Mouse (Mus musculus) kidney, postnatal 4 days (tissue): ENCODE measurements around the gene Chaf1b.

ENCODE experiments used
- DNase-seq, 2 experiments: peaks; one replicate each; pipeline ENCODE4 v3.0.0; 2021; ENCODE audit warnings: mixed read lengths in 2 of 2

Gene Chaf1b

DNA sequence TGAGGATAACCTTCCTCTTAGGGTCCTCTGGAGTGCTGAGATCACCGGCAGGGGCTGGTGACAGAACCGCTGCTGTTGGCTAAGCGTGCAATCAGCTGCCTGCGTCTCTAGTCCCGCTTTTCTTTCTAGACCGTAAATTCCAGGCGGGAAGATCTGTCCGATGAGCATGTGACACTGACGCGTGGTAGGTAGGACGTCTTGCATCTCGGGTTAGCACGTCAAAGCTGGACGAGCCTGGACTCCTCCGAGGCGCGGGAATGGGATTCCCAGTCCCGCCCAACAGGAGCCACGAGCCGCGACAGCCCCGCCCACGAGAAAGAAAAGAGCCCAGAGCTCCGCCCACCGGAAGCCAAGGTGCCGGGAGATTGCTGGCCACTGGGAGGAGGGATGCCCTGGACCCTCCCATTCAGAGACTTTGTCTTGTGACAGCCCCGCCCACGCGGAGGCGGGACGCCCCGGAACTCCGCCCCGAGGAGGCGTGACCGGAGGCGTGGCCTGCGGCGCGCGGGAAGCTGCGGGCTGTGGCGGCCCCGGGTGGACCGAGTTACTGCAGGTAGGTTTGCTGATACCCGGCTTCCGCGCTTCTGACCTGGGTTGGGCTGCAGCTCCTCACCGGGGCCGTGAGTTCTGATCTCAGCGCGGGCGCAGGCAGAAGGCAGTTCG is at the start of gene Chaf1b:
TSS of gene Chaf1b (plus strand) at position 479 of the 663 bp plus-strand sequence.
- peak; percentile 99 for DNase-seq

DNA sequence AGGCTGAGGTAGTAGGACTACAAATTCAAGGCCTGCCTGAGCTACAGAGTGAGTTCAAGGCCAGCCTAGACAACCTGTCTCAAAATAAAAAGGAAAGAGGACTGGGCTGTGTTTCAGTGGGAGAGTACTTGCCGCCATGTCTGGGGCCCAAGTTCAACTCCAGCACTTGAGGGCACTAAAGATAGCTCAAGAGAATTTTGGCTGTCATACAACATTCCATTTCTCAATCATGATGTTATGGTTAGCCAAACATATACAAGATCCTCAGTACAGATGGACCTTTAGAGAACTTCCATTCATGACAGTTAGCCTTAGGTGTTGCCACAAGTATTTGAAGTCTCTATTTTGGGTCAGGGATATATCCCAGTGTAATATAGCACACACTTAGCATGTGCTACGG is 49.6 kb upstream of the Chaf1b start:
- no peak for DNase-seq

DNA sequence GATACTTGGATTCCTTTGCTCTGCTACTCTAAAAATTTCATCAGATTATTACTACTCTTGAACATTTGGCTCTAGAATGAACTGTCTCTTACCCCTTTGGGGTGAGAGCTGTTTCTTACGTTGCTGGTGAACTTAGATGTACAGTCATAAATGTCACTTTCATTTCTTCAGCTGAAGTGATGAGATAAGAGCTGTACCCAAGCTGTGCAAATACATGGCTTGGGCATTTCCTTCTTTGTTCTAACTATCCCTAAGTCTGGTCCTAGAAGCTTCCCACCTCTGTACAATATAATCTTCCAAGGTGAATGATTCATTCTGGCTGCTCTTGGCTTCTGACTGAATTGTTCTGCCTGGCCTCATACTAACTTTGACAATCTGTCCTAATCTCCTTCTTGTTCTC is 44.7 kb upstream of the Chaf1b start:
- no peak for DNase-seq

DNA sequence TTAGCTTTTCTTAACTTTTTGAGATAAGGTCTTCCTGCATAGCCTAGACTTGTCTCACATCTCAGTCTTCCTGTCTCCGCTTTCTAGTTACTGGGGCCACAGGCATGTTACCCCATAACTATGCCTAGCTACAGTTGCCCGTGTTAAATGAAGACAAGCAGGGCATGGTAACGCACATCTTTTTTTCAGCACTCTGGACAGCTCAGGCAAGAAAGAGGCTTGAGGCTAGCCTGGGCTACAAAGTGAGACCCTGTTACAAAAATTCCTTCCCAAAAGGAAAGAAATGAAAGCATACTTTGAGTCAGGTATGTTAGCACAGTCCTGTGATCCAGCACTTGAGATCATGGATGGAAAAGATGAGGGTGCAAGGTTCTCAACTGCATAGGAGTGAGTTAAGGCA is 33.2 kb upstream of the Chaf1b start:
- DNase-seq: no peak

DNA sequence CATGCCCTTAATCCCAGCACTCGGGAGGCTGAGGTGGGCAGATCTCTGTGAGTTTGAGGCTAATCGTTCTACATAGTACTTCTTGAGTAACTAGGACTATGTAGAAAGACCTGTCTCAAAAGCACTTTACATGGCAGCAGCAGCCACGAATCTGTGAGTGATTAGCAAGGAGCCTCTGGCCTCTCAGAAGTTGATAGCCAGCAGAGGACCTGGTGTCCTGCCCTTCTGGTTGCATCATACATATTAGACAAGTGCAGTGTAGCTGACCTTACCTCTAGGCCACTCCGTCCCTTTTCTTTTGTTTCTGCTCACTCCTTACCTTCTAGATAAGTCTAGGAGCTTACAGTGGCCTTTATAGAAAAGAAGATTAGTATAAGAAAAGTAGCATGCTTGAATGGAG is 23.7 kb upstream of the Chaf1b start:
- DNase-seq: no peak

DNA sequence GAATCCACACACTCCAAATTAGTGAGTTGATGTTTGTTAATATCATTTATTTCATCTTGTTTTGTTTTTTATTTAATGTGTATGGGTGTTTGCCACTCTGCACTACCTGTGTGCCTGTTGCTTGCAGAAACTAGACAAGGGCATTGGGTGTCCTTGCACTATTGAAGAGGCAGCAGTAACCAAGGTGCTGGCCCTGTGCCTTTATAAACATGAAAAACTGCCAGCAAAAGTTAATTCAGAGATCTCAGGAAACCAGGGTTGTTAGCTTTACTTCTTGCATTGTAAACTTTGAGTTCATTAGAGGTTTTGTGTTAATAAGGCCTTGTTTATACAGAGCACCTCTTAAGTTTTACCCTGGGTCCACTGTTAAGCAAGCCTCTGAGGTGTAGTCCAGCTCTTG is 23.0 kb upstream of the Chaf1b start:
- DNase-seq: no peak

DNA sequence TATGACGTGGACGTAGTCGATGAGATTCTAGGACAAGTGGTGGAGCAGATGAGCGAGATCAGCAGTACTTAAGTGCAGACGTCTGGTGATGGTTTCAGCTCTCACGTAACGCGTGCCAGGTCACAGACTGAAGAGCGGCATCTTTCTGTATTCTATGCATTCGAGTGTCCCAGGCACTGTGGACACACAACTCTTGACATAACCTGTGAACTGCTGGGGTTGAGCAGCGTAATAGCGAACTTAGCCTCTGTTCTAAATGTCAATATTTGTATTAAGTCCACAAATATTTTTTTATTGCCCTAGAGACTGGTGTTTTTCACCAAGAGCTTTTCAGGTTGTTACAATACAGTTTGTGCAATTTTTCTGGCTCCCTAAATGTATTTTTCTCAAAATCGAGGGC is 8.9 kb upstream of the Chaf1b start:
- DNase-seq: no peak

DNA sequence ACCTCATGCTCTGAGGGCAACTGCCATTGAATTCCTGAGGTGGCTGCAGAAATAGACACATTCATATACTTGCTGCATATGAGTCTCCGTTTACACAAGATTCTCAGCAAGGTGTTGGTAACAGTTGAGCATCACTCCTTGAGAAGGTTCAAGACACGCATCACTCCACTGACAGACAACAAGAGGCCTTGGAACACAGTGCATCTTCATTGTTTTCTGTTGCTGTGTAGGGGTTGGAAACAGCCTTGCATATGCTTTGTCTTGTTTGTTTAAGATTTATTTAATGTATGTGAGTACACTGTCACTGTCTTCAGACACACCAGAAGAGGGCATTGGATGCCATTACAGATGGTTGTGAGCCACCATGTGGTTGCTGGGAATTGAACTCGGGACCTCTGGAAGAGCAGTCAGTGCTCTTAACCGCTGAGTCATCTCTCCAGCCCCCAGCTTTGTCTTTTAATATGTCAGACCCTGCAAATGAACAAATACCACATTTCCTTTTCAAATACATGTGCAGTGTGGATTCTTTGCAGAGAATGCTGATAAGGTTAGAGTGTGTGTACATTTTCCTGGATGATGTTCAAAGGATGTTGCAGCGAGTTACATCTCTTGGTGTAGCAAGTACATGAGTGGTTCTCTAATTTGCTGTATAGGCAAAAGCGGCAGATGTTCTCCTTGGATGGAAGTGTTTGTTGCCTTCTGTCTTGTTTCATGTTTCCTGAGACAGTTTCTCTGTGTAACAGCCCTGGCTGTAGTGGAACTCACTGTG is 5.9 kb upstream of the Chaf1b start:
- no peak for DNase-seq

DNA sequence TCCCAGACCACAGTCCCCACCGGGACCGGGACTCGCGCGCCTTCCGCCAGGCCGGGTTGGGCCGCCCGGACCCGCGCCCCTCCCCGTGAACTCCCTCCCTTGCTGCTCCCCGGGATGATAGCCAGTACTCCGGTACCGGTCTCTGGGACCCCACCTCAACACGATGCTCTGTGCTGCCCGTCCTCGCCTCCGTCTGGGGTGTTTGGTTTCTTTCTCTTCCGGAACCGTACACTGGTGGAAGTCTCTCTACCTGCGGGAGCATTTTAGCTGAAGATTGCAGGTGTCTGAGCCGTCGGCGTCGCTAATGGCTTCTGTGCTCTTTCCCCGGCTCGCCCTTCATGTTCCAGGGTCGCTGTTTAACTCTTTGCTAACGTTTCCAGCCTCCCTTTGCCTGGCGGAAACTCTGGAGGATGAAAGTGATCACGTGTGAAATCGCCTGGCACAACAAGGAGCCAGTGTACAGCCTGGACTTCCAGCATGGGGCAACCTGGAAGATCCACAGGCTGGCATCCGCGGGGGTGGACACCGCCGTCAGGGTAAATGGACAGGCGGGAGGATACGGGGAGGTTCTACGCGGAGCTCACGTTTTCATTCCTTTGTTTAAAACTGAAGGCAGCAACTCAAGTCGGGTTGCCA is 503 bp downstream of the Chaf1b start:
- peak; percentile 47 to 66 for DNase-seq

DNA sequence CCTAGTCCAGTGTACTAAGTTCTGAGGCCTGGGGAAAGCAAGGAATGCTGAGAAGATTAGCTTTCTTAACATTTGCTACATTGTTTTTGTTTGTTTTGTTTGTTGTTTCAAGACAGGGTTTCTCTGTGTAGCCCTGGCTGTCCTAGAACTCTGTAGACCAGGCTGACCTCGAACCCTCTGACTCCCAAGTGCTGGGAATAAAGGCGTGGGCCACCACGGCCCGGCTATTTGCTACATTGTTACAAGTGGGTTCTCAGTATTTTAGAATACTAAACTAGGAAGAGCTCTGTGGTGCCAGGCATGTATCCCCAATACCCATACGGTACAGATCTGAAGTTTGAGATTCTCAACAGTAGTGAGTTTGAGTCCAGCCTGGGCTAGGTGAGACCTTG is 1.0 kb downstream of the Chaf1b start:
- DNase-seq: no peak

DNA sequence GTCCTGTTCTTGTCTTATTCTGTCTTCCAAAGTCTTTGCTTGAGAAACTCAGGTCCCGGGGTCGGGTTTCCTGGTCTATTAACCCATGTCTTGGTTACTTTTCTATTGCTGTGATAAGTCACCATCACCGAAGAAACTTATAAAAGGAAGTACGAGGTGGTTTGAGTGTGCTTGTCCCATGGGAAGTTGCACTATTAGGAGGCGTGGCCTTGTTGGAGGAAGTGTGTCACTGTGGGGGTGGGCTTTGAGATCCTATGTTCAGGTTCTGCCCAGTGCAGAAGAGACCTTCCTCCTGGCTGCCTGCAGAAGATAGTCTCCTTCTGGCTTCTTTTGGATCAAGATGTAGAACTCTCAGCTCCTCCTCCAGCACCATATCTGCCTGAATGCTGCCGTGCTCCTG is 4.8 kb downstream of the Chaf1b start:
- DNase-seq: no peak

DNA sequence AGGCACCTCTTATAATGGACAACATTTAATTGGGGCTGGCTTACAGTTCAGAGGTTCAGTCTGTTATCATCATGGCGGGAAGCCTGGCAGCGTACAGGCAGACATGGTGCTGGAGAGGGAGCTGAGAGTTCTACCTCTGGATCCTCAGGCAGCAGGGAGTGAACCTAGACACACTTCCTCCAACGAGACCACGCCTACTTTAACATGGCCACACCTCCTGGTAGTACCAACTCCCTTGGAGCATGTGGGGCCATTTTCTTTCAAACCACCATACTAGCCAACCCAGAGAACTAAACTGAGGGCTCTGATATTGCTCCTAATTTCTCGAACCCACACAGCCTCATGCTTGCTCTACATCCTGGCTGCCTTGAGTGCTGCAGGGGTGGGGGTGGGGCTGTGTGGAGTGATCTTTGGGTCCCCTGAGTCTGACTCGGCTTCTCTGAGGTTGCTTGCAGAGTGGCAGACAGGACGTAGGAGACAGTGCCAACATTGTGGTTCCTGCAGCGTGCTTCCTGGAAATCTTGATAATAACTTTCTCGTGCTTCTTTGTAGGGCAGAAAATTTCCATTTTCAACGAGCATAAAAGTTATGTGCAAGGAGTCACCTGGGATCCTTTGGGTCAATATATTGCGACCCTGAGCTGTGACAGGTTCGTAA is 7.4 kb downstream of the Chaf1b start:
- no peak for DNase-seq

DNA sequence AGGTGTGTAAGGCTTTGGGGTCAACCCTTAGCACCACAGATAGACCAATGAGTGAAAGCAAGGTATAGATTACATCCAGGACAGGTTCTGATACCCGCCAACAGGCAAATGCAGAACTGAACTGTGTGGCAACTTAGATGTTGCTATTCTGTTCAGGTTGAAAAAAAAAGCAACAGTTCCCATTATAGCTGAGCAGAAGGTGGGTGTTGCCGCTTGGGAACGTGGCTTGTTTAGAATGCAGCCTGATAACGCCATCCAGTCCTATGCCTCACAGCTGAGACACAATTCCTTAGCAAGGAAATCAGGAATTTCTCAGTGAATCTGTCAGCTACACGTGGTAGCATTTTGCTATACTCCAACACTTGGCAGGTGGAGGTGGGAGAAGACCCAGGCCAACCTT is 9.6 kb downstream of the Chaf1b start:
- DNase-seq: no peak

DNA sequence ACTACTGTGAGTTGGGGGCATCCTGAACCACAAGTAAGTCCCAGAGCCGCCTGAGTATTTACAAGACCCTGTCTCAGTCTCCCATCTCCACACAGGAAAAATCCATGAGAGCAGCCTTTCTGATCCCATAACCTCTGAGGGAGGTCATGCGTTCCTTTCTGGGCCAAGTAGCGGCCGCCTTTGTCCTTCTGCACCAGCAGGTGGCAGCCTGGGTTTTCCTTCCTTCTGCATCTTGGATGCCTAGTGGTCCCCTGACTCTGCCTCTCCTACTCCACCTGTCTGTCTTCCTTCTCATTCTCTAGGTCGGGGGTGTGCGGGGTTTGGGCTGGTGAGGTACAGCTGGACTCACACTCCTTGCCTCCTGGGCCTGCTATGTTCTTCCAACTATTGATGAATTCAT is 19.3 kb downstream of the Chaf1b start:
- DNase-seq: peak; percentile 44 to 62

DNA sequence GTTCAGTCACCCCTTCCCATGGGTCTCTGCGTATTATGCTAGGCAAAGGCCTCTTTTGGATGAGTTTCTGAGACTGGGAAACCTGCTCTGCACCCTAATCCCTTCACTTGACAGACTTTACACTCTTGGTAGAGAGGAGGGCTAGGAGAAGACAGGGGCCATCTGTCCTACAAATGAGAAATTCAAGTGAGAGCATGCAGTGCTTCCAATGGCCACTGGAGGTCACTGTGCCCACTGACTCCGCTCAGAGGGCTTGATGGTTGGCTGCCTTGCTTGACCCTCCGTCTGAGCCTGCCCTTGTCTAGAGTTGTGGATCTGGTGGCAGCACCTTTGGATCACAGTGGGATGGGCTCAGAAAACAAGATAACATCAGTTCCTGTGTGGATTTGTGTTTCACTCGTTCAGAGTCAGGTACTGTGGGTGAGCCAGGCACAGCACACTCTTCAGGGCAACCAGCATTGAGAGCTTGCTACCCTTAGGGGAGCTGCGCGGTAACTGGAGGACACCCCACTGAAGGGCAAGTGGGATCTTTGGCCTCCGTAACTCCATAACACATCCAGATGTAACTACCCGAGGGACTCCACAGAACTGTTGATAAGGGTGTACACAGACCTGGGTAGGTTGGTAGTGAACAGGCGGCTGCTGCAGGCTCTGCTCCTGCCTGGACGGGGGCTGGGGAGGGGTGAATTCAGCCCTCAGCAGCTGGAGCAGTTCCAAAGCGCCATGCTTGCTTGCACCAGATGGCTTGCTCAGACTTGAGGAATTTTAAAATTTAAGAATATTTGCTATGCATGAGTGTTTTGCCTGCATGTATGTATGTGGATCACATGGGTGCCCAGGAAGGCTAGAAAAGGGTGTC is 22.7 kb downstream of the Chaf1b start:
- peak; percentile 85 to 89 for DNase-seq

DNA sequence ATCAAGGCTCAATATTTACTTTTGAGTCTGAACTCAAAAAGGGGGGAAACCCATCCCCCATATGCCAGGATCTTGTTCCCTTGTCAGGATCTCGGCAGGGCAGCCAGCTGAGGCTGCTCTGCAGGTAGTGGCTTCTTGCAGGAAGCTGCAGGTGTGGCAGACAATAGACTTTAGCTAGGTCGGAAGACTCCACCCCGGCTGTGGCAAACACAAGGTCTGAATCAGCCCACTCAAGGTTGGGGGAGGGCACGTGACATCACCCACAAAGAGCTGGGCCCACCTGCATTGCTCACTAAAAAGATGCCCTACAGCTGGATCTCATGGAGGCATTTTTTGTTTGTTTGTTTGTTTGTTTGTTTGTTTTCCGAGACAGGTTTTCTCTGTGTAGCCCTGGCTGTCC is 24.1 kb downstream of the Chaf1b start:
- DNase-seq: no peak

DNA sequence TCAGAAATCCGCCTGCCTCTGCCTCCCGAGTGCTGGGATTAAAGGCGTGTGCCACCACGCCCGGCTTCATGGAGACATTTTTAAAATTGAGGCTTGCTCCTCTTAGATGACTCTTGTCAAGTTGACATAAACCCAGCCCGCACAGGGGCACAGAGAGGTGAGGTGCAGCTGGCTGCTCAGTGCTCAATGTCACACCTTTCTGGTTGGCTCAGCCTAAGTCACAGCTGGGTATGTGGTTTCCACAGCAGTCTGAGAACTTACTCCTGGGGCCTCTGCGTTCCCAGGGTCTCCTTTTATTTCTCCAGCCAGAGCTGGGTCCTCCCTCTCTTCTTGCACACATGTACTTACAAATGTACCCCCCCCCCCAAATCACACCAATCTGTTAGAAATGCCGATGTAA is 24.5 kb downstream of the Chaf1b start:
- DNase-seq: no peak

DNA sequence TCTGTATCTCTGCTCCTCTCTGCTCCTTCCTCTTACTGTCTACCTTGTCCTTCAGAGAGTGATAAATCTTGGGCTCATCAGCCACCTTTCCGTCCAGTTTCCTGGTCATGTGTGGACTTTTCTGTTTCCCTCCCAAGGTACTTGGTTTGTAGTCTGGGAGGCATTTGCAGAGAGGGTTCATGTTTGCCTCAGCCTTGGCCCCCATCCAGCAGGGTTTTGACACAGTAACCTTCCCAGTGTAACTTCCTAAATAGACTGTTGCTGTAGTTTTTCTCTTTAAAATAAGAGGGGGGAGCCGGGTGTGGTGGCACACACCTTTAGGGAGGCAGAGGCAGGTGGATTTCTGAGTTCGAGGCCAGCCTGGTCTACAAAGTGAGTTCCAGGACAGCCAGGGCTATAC is 26.2 kb downstream of the Chaf1b start:
- peak; percentile 36 to 42 for DNase-seq

DNA sequence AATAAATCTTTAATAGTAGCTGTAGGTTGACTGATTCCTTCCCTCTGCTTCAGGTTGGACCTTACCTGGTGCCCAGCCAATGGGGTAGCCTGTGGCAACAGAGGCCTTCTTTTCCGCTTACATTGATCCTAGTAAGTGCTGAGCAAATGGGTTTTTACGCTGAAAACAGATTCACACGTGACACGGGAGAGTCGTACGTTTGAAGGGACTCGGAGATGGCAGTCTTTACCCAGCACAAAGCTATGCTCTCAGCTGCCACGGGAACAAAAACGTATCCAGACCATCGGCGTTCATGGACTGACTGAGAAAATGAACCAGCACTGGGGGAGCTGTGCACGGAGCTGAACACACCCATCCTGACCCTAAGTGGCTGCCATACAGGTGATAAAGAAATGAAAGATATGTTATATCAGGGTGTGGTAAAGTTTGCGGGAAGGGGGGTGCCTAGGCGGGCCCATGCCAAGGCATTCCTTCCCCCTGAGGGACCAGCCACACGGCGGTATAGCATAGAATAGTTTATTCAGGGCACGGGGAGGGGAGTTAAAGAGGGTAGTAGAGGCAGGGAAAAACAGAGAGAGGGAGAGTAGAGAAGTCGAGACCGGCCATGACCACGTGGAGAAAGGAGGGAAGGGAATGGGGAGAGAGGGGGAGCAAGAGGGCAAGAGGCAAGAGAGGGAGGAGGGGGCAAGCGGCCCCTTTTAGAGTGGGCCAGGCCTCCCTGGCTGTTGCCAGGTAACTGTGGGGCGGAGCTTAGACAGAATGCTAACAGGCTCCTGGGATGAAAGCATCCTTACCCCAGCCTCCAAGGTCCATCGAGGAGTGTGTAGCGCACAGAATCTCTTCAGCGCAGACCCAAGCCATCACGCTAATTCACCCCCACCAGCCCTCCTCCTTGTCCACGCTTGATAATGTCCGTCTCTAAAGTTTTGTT is 27.3 kb downstream of the Chaf1b start:
- peak in 1 of 2 experiments; percentile 40 for DNase-seq

DNA sequence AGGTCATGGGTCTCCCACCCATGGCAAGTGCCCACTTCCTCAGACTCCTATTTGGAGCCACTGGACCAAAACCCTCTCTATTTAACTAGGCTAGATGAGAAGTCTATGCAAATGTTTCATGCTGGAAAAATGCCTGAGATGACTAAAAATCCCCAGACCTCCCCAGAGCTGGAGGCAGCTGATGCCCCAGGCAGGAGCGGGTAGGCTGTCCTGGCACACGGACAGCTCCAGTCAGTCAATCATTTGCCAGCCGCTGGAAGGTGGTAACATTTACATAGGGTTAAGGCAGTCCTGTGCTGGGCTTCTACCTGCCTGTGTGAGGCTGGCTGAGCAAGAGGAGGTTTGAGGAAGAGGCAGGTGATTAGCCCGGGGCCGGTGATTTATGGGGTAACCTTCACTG is 28.5 kb downstream of the Chaf1b start:
- peak; percentile 75 to 84 for DNase-seq

DNA sequence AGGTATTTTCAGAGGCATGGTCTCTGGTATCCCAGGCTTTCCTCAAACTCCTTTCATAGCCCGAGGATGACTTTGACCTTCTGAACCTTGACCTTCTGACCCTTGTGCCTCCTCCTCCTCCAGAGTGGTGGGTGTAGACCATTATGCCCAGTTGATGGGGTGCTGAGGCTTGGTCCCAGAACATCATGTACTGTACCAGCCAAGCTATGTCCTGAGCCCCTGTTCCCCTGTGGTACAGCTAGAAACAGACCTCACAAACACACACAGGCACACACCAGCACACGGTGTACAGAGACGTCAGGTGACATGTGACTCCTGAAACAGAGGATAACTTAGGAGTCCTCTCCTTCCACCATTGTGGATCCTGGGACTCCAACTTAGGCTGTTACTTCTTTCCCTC is 29.1 kb downstream of the Chaf1b start:
- no peak for DNase-seq
